Mouse (Mus musculus): ENCODE measurements at regions not wholly inside any gene's neighbourhood (a gene's known extent, or its start where the extent isn't known, plus 50 kb on each side); places are given as distances from the start of the nearest gene placed in this dataset.
A peak's percentile ranks its signal among the peaks of the same experiment; 100 is the strongest.

DNA sequence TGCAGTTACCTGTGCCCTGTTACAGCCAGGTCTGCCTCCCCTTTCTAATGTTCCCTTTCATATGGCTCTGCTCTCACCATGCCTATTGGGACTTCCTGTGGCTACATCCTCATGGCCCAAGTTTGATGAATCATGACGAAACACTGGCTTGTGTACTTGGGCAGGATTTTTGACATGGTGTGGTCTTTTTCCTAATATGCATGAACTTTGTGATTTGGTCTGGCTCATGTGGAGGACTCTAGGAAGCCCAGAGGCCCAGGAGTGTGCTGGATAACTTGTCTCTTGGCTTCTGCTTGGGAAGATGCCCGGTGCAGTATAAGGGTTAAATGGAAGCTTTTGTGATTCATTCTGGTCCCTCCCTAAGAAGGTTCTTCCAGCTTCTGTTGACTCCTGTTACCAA, 184.0 kb upstream of the Bcl6 start:
- intact Hi-C loops (cut with DNase I): loop anchor here (10.0 kb wide), 1 partner anchor 178 kb away; no protein-coding TSS in a partner anchor
- Histone ChIP-seq H3K27ac (no peak overlapping the region), H3K4me3 (no peak overlapping the region)
- TF ChIP-seq CTCF (IDR thresholded peaks at IDR 0.05): no peak
- no peak for DNase-seq (ENCODE audit: extremely low spot score in 1 of 2, low spot score in 2 of 2)

GRCm38 (mm10) chr16:24172065-24172464, 183.4 kb upstream of the Bcl6 start:
- H3K27ac ChIP-seq: no peak overlapping the region
- TF ChIP-seq CTCF (IDR thresholded peaks at IDR 0.05): no peak
- H3K4me3 ChIP-seq: no peak overlapping the region
- DNase-seq (ENCODE audit: extremely low spot score in 1 of 2, low spot score in 2 of 2): no peak
- intact Hi-C loops (cut with DNase I): loop anchor here (10.0 kb wide), 1 partner anchor 177 kb away; no protein-coding TSS in a partner anchor

DNA sequence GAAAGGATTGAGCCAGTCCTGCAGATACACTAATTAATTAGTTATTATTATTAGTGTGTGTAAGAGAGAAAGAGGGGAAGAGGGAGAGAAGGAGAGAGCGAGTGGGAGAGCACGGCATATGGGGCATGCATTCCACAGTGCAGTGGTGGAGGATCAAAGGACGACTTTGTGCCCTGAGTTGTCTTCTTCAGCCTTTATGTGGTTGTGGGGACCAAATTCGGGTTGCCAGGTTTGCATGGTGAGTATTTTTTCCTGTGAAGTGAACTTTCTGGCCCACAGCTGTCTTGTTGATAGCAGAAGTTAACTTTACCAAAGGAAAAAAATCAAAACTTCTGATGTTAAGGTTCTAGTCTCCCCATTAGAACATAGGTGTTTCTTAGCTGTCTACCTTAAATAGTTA, 182.5 kb upstream of the Bcl6 start:
- H3K27ac ChIP-seq: no peak overlapping the region
- no peak overlapping the region for H3K4me3 ChIP-seq
- intact Hi-C loops (cut with DNase I): loop anchor here (10.0 kb wide), 1 partner anchor 176 kb away; no protein-coding TSS in a partner anchor
- DNase-seq (ENCODE audit: extremely low spot score in 1 of 2, low spot score in 2 of 2): no peak
- no peak for TF ChIP-seq CTCF (IDR thresholded peaks at IDR 0.05)

- TF ChIP-seq CTCF (IDR thresholded peaks at IDR 0.05): no peak
- Histone ChIP-seq H3K4me3 (no peak overlapping the region), H3K27ac (no peak overlapping the region)
- no peak for DNase-seq (ENCODE audit: extremely low spot score in 1 of 2, low spot score in 2 of 2)
- intact Hi-C loops (cut with DNase I): no loop called here
Measured at GRCm38 (mm10) chr16:24166496-24166895, 177.8 kb upstream of the Bcl6 start.

GRCm38 (mm10) chr16:24165461-24166081, 176.9 kb upstream of the Bcl6 start:
- Histone ChIP-seq H3K4me3 (no peak overlapping the region), H3K27ac (no peak overlapping the region)
- no peak for TF ChIP-seq CTCF (IDR thresholded peaks at IDR 0.05)
- no peak for DNase-seq (ENCODE audit: extremely low spot score in 1 of 2, low spot score in 2 of 2)
- intact Hi-C loops (cut with DNase I): no loop called here

- TF ChIP-seq CTCF (IDR thresholded peaks at IDR 0.05): no peak
- intact Hi-C loops (cut with DNase I): no loop called here
- Histone ChIP-seq H3K27ac (no peak overlapping the region), H3K4me3 (no peak overlapping the region)
- DNase-seq (ENCODE audit: extremely low spot score in 1 of 2, low spot score in 2 of 2): no peak
Measured at GRCm38 (mm10) chr16:24160705-24161285, 172.1 kb upstream of the Bcl6 start.

DNA sequence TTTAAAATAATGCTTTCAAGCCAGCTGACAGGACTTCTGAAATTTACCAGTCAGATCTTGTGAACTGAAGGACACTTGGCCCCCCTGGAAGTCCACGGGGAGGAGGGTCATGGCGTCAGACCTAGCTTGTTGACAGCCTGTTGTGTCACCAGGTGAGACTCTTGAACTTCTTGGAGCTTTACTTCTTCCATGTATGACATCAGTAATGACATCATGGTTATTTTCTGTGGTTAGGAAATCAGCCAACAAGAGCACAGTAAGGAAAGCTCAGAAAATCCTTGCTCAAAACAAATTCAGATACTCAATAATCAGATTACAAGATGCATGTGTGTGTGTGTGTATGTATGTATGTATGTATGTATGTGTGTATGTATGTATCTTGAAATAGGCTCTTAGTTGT, 170.7 kb upstream of the Bcl6 start:
- intact Hi-C loops (cut with DNase I): no loop called here
- no peak overlapping the region for H3K4me3 ChIP-seq
- TF ChIP-seq CTCF (IDR thresholded peaks at IDR 0.05): no peak
- H3K27ac ChIP-seq: no peak overlapping the region
- no peak for DNase-seq (ENCODE audit: extremely low spot score in 1 of 2, low spot score in 2 of 2)

GRCm38 (mm10) chr16:24157753-24158152, 169.1 kb upstream of the Bcl6 start:
- no peak overlapping the region for H3K4me3 ChIP-seq
- no peak for TF ChIP-seq CTCF (IDR thresholded peaks at IDR 0.05)
- no peak for DNase-seq (ENCODE audit: extremely low spot score in 1 of 2, low spot score in 2 of 2)
- no peak overlapping the region for H3K27ac ChIP-seq
- intact Hi-C loops (cut with DNase I): no loop called here

DNA sequence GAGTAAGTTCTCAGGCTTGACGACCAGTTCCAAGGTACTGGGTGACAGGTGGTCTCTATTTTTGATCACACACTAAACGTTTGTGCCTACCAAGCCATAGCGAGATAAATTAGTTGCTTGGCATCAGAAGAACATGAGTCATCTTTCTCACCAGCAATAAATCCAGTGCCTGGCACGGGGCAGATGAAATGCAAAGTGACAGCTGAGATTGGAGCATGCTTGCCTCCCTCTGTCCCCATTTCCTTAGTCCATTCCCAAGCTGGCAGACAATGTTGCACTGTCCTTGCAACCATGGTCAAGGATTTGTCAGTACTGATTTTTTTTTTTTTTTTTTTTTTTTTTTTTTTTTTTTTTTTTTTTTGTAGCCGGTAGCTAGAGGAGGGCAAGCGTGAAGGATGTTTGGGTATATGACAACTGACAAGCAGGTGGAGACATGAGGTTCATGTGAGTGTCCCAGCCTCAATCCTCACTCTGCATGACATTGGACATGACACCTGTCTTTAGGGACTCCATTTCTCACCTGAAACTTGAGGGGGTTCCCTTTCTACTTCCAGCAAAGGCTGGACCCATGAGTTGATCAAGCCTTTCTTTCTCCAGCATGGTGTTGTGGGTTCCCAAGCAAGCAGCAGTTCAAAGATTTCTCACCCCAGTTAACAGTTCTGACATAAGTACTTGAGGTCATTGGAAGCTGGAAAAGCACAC, 168.2 kb upstream of the Bcl6 start:
- no peak overlapping the region for H3K4me3 ChIP-seq
- no peak for TF ChIP-seq CTCF (IDR thresholded peaks at IDR 0.05)
- no peak overlapping the region for H3K27ac ChIP-seq
- intact Hi-C loops (cut with DNase I): no loop called here
- peak; percentile 19 to 21 for DNase-seq (ENCODE audit: extremely low spot score in 1 of 2, low spot score in 2 of 2)

DNA sequence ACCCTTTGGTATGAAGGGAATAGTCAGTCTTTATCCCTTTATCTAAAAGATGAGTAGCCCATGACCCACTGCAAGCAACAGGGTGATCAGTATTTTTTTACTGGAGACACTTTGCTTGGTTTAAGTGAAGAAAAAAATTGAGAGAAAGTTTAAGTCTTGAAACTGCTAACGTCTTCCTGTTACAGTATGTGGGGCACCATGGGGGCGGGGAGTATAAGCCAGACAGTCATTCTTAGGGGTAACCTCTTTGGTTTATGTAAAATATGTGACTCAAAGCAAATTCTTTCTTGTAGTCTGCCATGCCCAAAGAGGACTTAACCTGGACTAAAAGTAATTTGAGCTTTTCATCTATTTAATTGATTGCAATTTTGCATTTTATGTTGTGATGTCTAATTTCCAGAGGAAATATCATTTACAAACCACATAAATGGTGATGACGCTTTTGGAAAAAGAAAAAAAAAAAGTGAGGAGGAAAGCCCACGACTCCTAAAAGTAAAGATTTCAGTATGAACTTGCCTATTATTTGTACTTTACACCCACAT, 166.2 kb upstream of the Bcl6 start:
- TF ChIP-seq CTCF (IDR thresholded peaks at IDR 0.05): no peak
- H3K4me3 ChIP-seq: no peak overlapping the region
- H3K27ac ChIP-seq: no peak overlapping the region
- intact Hi-C loops (cut with DNase I): no loop called here
- no peak for DNase-seq (ENCODE audit: extremely low spot score in 1 of 2, low spot score in 2 of 2)

- DNase-seq (ENCODE audit: extremely low spot score in 1 of 2, low spot score in 2 of 2): no peak
- Histone ChIP-seq H3K4me3 (no peak overlapping the region), H3K27ac (no peak overlapping the region)
- no peak for TF ChIP-seq CTCF (IDR thresholded peaks at IDR 0.05)
- intact Hi-C loops (cut with DNase I): no loop called here
Measured at GRCm38 (mm10) chr16:24153943-24154342, 165.3 kb upstream of the Bcl6 start.

DNA sequence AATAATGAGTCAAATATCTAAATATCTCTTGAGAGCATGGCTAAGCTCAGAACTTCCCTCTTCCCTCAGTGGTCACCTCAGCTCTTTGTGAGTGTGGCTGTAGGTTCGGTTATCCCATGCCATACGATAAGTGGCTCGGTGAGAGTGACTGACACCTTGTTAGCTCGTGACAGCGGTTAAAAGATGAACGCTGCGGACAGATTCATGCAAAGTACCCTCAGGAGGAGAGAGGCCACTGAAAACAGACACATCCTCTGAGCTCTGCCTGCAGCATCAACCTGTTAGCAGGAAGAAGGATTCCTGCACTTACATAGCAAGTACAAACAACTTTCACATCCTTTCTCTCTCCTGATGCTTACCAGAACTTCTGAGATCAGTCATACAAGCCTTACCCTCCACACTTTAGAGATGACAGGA, 163.2 kb upstream of the Bcl6 start:
- no peak overlapping the region for H3K27ac ChIP-seq
- DNase-seq (ENCODE audit: extremely low spot score in 1 of 2, low spot score in 2 of 2): no peak
- TF ChIP-seq CTCF (IDR thresholded peaks at IDR 0.05): no peak
- no peak overlapping the region for H3K4me3 ChIP-seq
- intact Hi-C loops (cut with DNase I): no loop called here

Data from left cerebral cortex, adult 2 months (tissue).